Mouse (Mus musculus): ENCODE results near the gene Rbfox1.

Gene Rbfox1

GRCm38 (mm10) chr16:5992045-5993011, 107.2 kb downstream of the Rbfox1 start:
- no peak for DNase-seq (ENCODE audit: low spot score in 2 of 2)

DNA sequence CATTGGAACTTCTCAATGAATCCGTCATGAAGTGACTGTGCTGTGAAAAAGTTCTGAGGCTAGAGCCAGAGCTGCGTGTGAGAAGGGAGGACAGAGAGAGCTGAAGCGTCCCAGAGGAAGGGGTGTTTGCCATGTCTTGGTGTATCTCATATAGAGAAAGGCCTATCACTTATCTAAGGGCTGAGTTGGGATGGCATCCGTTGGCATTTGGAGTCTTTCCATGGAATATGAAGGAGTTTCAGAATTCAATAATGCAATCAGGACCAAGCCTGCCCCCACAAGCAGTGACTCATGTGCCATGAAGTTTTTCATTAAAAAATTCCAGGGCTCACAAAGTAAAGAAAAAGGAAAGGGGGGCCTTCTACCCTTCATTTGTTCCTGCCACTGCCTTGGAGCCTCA, 112.0 kb downstream of the Rbfox1 start:
- DNase-seq (ENCODE audit: low spot score in 2 of 2), result no peak

DNA sequence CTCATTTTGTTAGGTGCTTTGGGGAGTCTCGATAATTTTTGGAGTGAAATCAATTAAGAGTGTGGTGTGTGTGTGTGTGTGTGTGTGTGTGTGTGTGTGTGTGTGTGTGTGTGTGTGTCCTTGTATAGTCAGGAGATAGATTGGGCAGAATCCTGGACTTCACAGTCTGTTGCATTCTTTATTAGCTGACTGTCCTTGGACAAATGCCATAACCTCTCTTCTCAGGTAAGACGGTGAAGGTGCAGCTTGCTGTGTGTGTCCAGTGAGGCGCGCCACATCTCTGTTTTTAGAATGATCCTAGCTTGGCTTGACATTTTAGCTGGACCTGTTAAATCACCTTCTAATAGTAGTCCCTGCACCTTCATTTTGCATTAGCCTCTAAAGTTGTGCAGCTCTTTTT, 112.5 kb downstream of the Rbfox1 start:
- DNase-seq (ENCODE audit: low spot score in 2 of 2), result no peak

DNA sequence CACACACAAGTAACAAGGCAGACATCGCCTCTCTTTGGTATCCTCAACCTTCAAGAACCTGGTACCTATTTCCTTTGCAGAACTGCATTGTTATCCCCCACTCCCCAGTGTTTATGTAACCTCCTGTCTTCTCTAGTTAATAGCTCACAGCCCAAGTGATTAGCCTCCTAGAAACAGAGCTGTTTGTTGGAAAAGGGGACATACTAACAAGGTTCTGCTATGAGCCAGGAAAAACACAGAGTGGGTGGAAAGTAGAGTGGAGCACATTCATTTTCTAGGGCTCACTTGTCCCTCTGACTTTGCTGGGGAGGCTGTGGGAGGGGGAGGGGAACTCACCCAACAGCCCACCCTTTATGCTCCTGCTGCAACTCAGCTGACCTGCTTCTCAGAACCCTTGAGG, 114.9 kb downstream of the Rbfox1 start:
- DNase-seq (ENCODE audit: low spot score in 2 of 2), result no peak

DNA sequence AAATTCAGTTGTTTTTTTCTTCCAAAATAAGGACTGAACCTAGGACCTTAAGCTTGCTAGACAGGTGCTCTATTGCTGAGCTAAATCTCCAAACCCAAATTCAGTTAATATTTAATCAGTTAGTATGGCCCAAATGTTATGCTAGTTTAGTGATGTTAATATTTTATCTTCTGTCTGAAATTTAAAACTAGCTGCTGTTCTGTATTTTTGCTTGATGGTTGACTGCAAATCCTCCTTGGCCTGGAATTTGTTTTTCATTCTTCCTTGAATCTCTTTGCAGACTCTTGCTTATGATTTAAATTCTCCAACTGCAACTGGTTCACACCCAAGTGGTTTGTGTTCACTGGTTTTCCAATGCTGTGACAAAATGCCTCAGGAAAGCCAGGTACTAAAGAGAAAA, 121.8 kb downstream of the Rbfox1 start:
- no peak for DNase-seq (ENCODE audit: low spot score in 2 of 2)

DNA sequence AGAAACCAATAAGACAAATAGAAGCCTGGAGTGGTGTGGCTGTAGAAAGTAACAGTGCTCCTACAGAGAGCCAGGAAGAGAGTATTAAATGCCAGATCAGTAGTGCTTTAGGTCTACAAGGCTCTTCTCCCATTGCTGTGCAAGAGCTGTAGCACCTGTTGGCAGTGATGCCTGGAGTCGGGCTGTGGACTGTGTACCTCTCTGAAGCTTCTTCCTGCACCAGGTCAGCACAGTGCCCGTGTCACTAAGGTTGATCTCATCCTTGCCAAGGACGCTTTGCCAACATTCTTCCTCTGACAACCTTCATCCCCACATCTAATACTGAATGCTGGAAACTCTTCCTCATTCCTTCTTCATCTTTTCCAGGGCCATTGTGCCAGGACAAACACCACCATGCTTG, 127.7 kb downstream of the Rbfox1 start:
- DNase-seq (ENCODE audit: low spot score in 2 of 2), result no peak

DNA sequence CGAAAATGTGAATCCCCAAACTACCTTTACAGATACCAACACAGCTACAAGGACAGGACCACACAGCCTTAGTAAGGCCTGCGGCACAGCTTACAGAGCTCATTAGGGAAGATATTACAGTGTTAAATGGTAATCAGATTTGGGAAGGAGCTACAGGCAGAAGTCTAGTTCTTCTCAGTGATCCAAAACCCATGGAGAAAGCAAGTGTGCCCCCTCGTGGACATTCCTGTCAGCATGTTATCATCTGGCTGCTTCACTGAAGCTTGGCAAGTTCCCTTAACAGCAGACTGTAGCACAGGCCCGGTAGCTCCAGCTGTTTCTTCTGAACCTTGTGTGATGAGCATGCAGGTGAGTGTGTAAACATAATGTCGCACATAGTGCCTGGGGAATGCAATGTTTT, 133.5 kb downstream of the Rbfox1 start:
- DNase-seq (ENCODE audit: low spot score in 2 of 2), result peak in 1 of 2 experiments; percentile 8

DNA sequence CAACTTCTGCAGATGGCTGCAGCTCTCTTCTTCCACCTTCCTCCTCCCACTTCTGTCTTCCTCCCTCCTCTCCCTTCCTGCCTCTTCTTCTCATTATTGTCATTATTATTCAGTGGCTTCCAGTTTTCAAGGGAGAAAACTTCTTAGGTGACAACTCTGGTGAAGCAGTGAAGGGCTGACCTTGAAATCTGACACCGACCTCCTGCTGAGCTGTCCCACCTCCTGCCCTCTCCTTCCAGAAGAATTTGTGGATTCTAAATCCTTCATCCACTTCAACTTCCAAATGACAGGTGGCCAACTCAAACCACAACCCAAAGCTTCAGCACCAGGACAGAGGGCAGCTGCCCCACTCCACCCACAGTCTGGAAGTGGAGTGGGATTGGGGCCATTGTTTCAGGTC, 134.2 kb downstream of the Rbfox1 start:
- no peak for DNase-seq (ENCODE audit: low spot score in 2 of 2)

DNA sequence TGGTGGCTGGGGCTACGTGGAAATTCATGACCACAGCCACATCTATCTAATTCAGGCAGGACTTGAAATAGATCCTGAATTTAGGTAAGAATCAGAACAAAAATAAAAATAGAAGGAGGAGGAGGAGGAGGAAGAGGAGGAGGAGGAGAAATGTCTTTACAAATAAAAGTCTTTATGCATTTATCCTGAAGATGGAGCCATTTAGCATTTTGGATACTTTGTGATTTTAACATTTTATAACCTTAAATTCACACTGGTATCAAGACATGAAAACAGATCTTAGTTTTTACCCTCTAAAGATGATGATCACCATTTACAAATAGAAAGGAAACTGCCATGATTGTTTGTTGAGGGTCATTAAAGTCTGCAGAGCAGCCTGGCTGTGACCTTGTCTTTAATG, 146.1 kb downstream of the Rbfox1 start:
- no peak for DNase-seq (ENCODE audit: low spot score in 2 of 2)

DNA sequence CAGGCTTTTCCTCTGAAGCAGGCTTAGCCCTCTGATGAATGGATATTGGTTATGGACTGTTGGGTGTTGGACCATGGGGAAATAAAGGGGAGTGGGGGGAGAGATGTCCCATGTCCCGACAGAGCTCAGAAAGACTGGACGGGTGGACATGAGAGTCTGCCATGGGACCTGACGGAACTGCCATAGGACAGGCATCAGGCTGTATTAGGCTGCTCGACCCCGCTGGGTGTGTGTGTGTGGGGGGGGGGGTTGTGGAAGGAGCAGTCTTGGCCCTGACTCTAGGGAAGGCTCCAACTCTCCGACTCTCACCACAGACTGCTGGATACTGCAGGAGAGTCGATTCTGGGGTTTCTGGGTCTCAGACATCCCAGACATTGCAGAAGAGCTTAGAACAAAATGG, 147.4 kb downstream of the Rbfox1 start:
- DNase-seq (ENCODE audit: low spot score in 2 of 2), result no peak

DNA sequence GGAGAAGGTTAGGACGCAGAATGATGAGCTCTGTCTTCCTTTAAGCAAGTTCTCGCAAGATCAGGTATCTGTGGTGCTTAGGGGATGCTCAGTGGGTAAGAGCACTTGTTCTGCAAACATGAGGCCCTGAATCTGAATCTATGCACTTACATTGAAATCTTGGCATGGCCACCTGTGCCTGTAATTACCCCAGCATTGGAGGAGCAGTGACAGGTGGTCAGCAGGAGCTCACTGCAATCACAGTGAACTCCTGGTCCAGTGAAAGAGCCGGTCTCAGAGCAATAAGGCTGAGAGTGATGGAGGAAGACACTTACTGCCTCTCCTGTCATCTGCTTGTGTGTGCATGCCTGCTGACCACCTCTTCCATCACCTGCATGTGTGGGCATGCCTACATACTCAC, 149.7 kb downstream of the Rbfox1 start:
- DNase-seq (ENCODE audit: low spot score in 2 of 2), result no peak

GRCm38 (mm10) chr16:6037009-6037408, 151.9 kb downstream of the Rbfox1 start:
- no peak for DNase-seq (ENCODE audit: low spot score in 2 of 2)

DNA sequence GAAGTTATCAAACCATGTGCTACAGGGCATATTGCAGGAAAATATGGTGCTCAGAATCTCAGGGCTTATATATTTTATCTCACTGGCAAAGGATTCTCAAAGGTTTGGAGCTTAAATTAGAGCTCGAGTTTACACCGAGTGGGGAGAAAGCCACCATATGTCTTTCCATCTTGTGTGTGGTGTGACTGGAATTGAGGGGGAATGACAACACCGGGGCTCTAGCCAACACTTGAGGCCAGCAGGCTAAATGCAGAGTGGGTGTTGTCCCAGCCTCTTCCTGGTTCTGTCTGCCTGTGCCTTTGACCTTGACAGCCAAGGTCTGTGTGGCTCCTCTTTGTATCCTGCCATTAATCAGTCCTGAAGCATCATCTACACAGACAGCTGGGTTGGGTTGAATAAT, 157.6 kb downstream of the Rbfox1 start:
- DNase-seq (ENCODE audit: low spot score in 2 of 2), result no peak

DNA sequence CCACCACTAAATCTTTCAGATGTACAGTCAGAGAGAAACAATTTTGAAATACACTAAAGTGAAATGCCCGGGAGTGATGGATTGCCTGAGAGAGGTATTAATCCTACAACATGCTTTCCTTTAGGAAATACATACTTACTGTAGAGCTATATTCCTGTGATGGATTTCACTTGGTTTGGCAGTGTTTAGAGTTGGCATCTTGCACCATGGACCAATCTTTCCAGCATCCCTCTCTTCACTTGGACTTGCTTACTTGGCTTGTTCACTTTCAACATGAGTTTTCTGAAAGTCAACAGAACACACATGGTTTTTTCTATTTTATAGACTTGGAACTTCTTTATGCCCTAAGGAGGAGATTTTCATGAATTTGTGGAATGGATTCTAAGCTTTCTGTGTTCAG, 163.4 kb downstream of the Rbfox1 start:
- DNase-seq (ENCODE audit: low spot score in 2 of 2), result no peak

GRCm38 (mm10) chr16:6062495-6062894, 177.3 kb downstream of the Rbfox1 start:
- DNase-seq (ENCODE audit: low spot score in 2 of 2), result no peak

- no peak for DNase-seq (ENCODE audit: low spot score in 2 of 2)
Measured at GRCm38 (mm10) chr16:6065481-6065880, 180.3 kb downstream of the Rbfox1 start.

GRCm38 (mm10) chr16:6075442-6076050, 190.4 kb downstream of the Rbfox1 start:
- DNase-seq (ENCODE audit: low spot score in 2 of 2), result no peak

- no peak for DNase-seq (ENCODE audit: low spot score in 2 of 2)
Measured at GRCm38 (mm10) chr16:6079017-6079416, 193.9 kb downstream of the Rbfox1 start.

- no peak for DNase-seq (ENCODE audit: low spot score in 2 of 2)
Measured at GRCm38 (mm10) chr16:6084701-6085365, 199.7 kb downstream of the Rbfox1 start.

DNA sequence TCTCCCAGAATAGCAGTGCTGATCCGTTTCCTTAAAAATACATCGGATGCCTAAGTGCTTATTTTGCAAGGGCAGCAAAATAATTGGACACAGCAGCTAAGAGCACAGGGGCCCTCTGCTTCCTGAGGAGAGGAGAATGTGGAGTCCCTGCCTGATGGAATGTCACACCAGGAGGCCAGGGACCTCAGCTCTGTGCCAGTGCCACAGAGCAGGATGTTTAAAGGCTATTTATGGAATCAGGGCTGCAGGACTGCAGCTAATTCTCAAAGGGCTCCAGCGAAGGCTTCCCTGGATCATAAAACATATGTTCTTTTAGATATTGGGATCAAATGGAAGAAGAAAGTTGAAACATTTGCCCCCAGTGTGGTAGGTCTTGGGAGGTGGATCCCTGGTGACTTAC, 201.0 kb downstream of the Rbfox1 start:
- no peak for DNase-seq (ENCODE audit: low spot score in 2 of 2)

DNA sequence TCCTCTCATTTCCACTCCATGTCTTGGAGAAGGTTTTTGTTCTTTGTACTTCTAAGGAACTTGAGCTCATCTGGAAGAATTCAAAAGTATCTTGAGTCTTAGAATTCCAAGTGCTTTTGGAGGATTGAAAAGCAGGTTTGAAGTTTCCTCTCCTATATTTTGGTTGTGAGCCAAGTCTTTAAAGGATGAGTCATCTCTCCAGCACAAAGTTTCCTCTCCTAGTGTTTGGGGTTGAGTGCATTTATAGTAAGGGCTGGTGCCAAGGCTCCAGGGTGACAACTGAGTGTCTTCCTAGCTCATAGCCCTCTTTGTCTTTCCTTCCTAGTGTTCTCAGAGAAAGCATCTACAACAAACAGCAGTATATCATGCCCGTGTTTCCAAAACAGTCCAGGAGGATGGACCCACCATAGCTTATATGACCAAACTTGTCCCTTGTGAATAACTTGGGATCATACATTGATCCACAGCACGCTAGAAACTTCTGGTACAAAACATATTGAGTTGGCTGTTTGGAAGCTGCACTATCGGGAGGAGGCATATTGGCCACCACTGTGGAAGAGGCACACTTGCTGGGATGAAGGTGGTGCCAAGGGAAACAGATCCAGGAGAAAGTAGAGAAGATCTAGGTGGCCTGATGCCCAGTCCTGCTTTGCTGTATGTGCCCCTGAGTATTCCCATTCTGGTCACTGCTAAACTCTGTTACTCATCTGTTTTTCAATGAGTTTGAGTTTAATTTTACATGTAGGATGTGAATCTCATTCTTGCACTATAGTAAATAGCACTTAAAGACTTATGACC, 206.4 kb downstream of the Rbfox1 start:
- no peak for DNase-seq (ENCODE audit: low spot score in 2 of 2)
